Mouse (Mus musculus): Measurements from ENCODE around the gene Ckap4. TPM values are rescaled to one million over a fixed set of nuclear protein-coding genes. Genes with fewer than 3 reads are reported as not detected.

Ckap4 gene
- polyA plus RNA-seq, 1 experiment from 2014 or later, result 57.2 TPM

Other genes starting within 250 kb of the Ckap4 start
- 4.1 and 4.8 TPM in 2 replicates for gene Nuak1, start 93.5 kb downstream of the Ckap4 start, polyA plus RNA-seq (2015; fragmentation: Nextera tagmentation; extraction: Ambion mirVana)
- 27.5 and 27.8 TPM in 2 replicates for gene Tcp11l2, start 42.6 kb upstream of the Ckap4 start, polyA plus RNA-seq (2015; fragmentation: Nextera tagmentation; extraction: Ambion mirVana)
- 13.5 and 13.6 TPM in 2 replicates for gene Polr3b, start 88.2 kb upstream of the Ckap4 start, polyA plus RNA-seq (2015; fragmentation: Nextera tagmentation; extraction: Ambion mirVana)
- 15.9 and 16.6 TPM in 2 replicates for gene Rfx4, start 222.0 kb upstream of the Ckap4 start, polyA plus RNA-seq (2015; fragmentation: Nextera tagmentation; extraction: Ambion mirVana)

Data from neural tube, embryonic 15.5 days (tissue).